Mouse (Mus musculus) liver, postnatal 0 days (tissue): ENCODE measurements at regions not wholly inside any gene's neighbourhood (a gene's known extent, or its start where the extent isn't known, plus 50 kb on each side); places are given as distances from the start of the nearest gene placed in this dataset.

ENCODE experiments used
- ATAC-seq: fragments of 200-750 bp; cut with Nextera tagmentation; 2 replicates; pipeline ENCODE4 v1.8.0; 2017; ENCODE audit warnings: mild to moderate bottlenecking, moderate library complexity
- DNase-seq: peaks from one replicate; pipeline ENCODE4 v3.0.0-alpha.2; 2016
- H3K27ac ChIP-seq: fragments of 300-500 bp; sonication (generic); 2 replicates; pipeline ENCODE4 v1.5.1; 2014; ENCODE audit warnings: antibody characterized with exemption, moderate library complexity, mild to moderate bottlenecking, low read depth
- H3K27me3 ChIP-seq: fragments of 300-500 bp; sonication (generic); 2 replicates; pipeline ENCODE4 v1.6.1; 2014; ENCODE audit warnings: low read length, control low read depth, mixed read lengths; ENCODE audit not compliant: insufficient read depth
- H3K36me3 ChIP-seq: fragments of 300-500 bp; sonication (generic); replicated peaks from 2 replicates; pipeline ENCODE4 v1.6.1; 2014; ENCODE audit warnings: mild to moderate bottlenecking, control low read depth, low read length, moderate library complexity, mixed read lengths; ENCODE audit not compliant: insufficient read depth
- H3K4me1 ChIP-seq: fragments of 300-500 bp; sonication (generic); 2 replicates; pipeline ENCODE4 v1.6.1; 2014; ENCODE audit warnings: antibody characterized with exemption, mild to moderate bottlenecking, control low read depth; ENCODE audit not compliant: insufficient read depth
- H3K4me2 ChIP-seq: fragments of 300-500 bp; sonication (generic); 2 replicates; pipeline ENCODE4 v1.6.1; 2014; ENCODE audit warnings: low read depth, mild to moderate bottlenecking, low read length, moderate library complexity, mixed read lengths
- H3K4me3 ChIP-seq: fragments of 300-500 bp; sonication (generic); 2 replicates; pipeline ENCODE4 v1.5.1; 2014; ENCODE audit warnings: low read depth, low read length
- H3K9ac ChIP-seq: fragments of 300-500 bp; sonication (generic); replicated peaks from 2 replicates; pipeline ENCODE4 v1.6.1; 2014; ENCODE audit warnings: mild to moderate bottlenecking, moderate library complexity
- H3K9me3 ChIP-seq: fragments of 300-500 bp; sonication (generic); 2 replicates; pipeline ENCODE4 v1.6.1; 2016; ENCODE audit warnings: mild to moderate bottlenecking, control low read depth, low read length, mixed read lengths
- CTCF ChIP-seq: sonication (generic); IDR thresholded peaks from 2 replicates; pipeline ENCODE4 v1.5.1; 2016; ENCODE audit warnings: antibody characterized with exemption, low read depth
- EP300 ChIP-seq: IDR thresholded peaks from 2 replicates; pipeline ENCODE4 v1.6.1; 2016; ENCODE audit warnings: antibody characterized with exemption, low read depth, mild to moderate bottlenecking
- WGBS: fragments of 180-500 bp; shearing (Covaris S2); extraction: QIAGEN DNeasy Blood & Tissue Kit; methylation state at CpG from one replicate; pipeline ENCODE4 v1.1.7; 2014; ENCODE audit not compliant: insufficient replicate concordance; 5-methylcytosine and 5-hydroxymethylcytosine counted together

GRCm38 (mm10) chr10:96392836-96393235, 224.0 kb upstream of the Btg1 start:
- Histone ChIP-seq H3K4me2 (no peak overlapping the region), H3K9me3 (no peaks in the 10 kb centered on the region), H3K27me3 (no peaks in the 10 kb centered on the region), H3K36me3 (no peaks in the 10 kb centered on the region), H3K27ac (no peak overlapping the region), H3K4me3 (no peak overlapping the region), H3K9ac (no peak overlapping the region), H3K4me1 (no peaks in the 10 kb centered on the region)
- TF ChIP-seq EP300 (no peak), CTCF (no peak)
- DNase-seq (no peak), ATAC-seq (no peak)
- WGBS, result 55% methylated on average over 1 of the region's 1 CpGs

DNA sequence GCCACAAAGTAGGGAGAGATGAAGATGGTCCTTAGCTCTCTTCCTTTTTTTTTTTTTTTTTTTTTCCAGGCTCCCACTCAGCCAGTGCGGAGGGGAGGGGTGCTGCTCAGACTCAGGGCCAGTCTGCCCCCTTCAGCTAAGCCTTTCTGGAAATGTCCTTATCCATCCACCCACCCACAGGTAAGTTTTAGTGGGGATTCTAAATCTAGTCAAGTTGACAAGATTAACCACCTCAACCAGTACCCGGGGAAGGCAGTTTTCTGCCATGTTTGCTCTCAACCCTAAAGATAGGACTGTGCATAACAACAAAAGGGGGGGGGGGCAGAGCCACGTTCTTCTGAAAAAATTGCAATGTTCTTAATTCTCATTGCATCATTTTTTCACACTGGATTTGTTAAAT, 222.6 kb upstream of the Btg1 start:
- Histone ChIP-seq H3K4me2 (no peak overlapping the region), H3K4me3 (no peak overlapping the region), H3K27ac (no peak overlapping the region), H3K9me3 (no peaks in the 10 kb centered on the region), H3K9ac (no peak overlapping the region), H3K4me1 (no peaks in the 10 kb centered on the region), H3K27me3 (no peaks in the 10 kb centered on the region), H3K36me3 (no peaks in the 10 kb centered on the region)
- WGBS, result 67% methylated on average over 3 of the region's 3 CpGs
- DNase-seq, result no peak
- no peak for ATAC-seq
- no peak for TF ChIP-seq CTCF
- no peak for TF ChIP-seq EP300

- no peak overlapping the region for H3K4me2 ChIP-seq
- H3K9me3 ChIP-seq, result no peaks in the 10 kb centered on the region
- H3K36me3 ChIP-seq, result no peaks in the 10 kb centered on the region
- H3K4me1 ChIP-seq, result no peaks in the 10 kb centered on the region
- no peak for ATAC-seq
- WGBS, result 77% methylated on average over 3 of the region's 3 CpGs
- H3K27ac ChIP-seq, result no peak overlapping the region
- no peak overlapping the region for H3K4me3 ChIP-seq
- no peak overlapping the region for H3K9ac ChIP-seq
- TF ChIP-seq CTCF (no peak), EP300 (no peak)
- DNase-seq, result no peak
- H3K27me3 ChIP-seq, result no peaks in the 10 kb centered on the region
These were observed 221.8 kb upstream of the Btg1 start for GRCm38 (mm10) chr10:96395017-96395416.

- H3K9ac ChIP-seq, result no peak overlapping the region
- TF ChIP-seq CTCF, result no peak
- no peak overlapping the region for H3K4me3 ChIP-seq
- no peaks in the 10 kb centered on the region for H3K36me3 ChIP-seq
- no peaks in the 10 kb centered on the region; the same call in 1 of the 2 replicates for H3K4me1 ChIP-seq
- 80% methylated on average over 13 of the region's 13 CpGs for WGBS
- no peaks in the 10 kb centered on the region for H3K27me3 ChIP-seq
- DNase-seq (no peak), ATAC-seq (no peak)
- no peak overlapping the region for H3K27ac ChIP-seq
- no peaks in the 10 kb centered on the region for H3K9me3 ChIP-seq
- H3K4me2 ChIP-seq, result no peak overlapping the region
These were observed 218.8 kb upstream of the Btg1 start for GRCm38 (mm10) chr10:96397931-96398561.

GRCm38 (mm10) chr10:96398562-96399288, 218.1 kb upstream of the Btg1 start:
- no peaks in the 10 kb centered on the region; the same call in 1 of the 2 replicates for H3K4me1 ChIP-seq
- 79% methylated on average over 9 of the region's 9 CpGs for WGBS
- H3K9ac ChIP-seq, result no peak overlapping the region
- ATAC-seq (no peak), DNase-seq (no peak)
- no peaks in the 10 kb centered on the region for H3K9me3 ChIP-seq
- H3K27ac ChIP-seq, result no peak overlapping the region
- no peaks in the 10 kb centered on the region for H3K36me3 ChIP-seq
- no peak overlapping the region for H3K4me3 ChIP-seq
- H3K4me2 ChIP-seq, result no peak overlapping the region
- no peaks in the 10 kb centered on the region for H3K27me3 ChIP-seq
- TF ChIP-seq CTCF (no peak), EP300 (no peak)

DNA sequence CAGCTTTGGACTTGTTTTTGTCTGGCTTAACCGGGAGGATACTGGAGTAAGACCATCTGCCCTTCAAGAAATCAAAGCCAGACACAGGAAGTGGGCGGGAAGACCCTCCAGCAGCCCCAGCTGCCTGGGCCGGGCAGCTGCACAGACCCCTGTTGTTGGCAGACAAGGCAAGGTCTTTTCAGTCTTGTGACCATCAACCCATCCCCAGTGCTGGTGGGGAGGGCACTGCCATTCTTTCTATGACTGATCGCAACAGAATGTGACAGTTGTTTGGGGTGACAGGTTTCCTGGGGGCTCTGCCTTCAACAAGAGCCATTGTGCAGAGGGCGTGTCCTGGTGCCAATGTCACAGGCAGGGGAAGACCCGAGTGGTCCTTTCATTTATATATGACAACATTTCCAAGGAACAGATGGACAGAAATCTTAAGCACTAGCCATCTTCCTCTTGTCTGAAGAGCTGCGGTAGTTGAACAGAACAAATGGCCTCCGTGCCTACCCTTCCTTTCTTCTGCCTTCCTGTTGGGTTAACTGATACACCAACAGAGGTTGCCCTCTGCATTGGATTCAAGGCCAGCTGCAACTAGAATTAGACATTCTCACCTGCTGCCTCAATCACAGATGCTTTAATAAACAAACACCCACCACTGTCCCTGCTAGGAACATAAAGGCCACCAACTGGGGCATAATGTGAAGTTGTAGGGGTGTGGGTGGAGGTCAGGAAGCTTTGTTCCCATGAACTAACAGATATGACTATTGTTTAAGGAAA, 217.0 kb upstream of the Btg1 start:
- no peak overlapping the region for H3K4me2 ChIP-seq
- no peak overlapping the region for H3K9ac ChIP-seq
- DNase-seq (peak; percentile 21), ATAC-seq (peak; percentile 19; the same call in 1 of the 2 replicates)
- TF ChIP-seq EP300, result no peak
- TF ChIP-seq CTCF, result no peak
- no peaks in the 10 kb centered on the region for H3K36me3 ChIP-seq
- H3K27me3 ChIP-seq, result no peaks in the 10 kb centered on the region
- H3K9me3 ChIP-seq, result no peaks in the 10 kb centered on the region
- no peaks in the 10 kb centered on the region; the same call in 1 of the 2 replicates for H3K4me1 ChIP-seq
- 57% methylated on average over 8 of the region's 8 CpGs for WGBS
- no peak overlapping the region for H3K4me3 ChIP-seq
- H3K27ac ChIP-seq, result peak overlapping the region; percentile 34
